Mouse (Mus musculus): ENCODE measurements around the gene Zbtb46. TPM values are rescaled to one million over a fixed set of nuclear protein-coding genes. Genes with fewer than 3 reads are reported as not detected.

Gene Zbtb46
- polyA plus RNA-seq, 1 experiment: 1.6 TPM

DNA sequence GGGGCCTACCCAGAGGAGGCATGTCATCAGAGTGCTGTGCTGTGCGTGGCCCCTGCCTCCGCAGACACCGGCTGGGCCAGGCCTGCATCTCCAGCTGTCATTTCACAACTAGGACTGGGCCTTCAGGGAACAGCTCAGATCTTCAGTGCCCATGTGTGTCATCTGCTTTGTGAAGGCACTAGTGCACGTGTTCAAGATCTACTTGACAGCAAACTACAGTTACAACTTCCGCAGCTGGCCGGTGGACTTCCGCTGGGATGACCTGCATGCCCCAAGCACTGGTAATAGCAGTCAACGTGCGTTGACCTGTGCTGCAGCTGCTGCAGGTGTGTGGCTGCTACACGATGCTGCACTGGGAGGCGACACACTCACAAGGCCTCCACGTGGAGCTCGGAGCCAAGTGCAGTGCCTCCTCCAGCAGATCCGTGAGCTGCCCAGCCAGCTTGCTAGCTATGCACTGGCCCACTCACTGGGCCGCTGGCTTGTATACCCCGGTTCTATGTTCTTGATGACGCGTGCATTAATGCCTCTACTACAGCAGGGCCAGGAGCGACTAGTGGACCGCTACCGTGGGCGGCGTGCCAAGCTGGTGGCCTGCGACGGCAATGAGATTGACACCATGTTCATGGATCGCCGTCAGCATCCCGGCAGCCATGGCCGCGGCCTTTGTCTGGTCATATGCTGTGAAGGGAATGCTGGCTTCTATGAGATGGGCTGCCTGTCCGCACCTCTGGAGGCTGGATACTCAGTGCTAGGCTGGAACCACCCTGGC, 34.1 kb upstream of the Zbtb46 start, which contains the start of gene Abhd16b:
Gene Abhd16b, plus strand, starts transcription at position 51 of the 772 bp plus-strand sequence.
- Histone ChIP-seq H3K4me3 (ENCODE audit: low read depth, low read length) (no peak within 1 kb of the TSS), H3K4me1 (ENCODE audit: control insufficient read depth, insufficient read depth, insufficient read length, low read length) (peaks cover 2% of the 10 kb centered on the region), H3K27me3 (ENCODE audit: control insufficient read depth, insufficient read depth, low read length) (no peaks in the 10 kb centered on the region), H3K36me3 (ENCODE audit: control insufficient read depth, insufficient read depth, low read length) (no peaks in the 10 kb centered on the region), H3K27ac (ENCODE audit: insufficient read depth, low read depth, low read length) (no peak within 1 kb of the TSS)
- TF ChIP-seq CTCF (IDR thresholded peaks at IDR 0.05; ENCODE audit: extremely low read depth, insufficient read length, insufficient replicate concordance, low read depth, low read length) (no peak), POLR2A (IDR thresholded peaks at IDR 0.05; ENCODE audit: low read depth, low read length) (no peak)
- WGBS: 88% methylated on average over 31 of the region's 31 CpGs

DNA sequence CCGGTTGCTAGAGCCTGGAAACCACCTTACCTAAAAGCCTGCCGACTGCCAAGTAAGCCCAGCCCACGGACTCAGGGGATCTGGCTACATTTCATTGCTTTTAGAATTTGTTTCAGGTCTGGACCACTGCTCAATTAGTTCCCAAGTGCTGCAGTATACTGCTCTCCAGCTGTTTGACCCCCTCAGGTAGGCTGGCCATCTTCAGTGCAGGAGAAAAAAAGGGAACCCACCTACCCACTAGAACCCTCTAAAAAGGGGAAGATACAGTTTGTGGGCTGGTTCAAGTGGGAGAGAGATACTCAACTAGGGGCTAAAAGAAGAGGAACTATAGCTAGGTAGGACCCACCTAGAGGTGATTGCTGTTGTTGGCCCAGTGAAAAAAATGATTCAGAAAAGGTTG, 33.0 kb upstream of the Zbtb46 start:
- H3K27me3 ChIP-seq (ENCODE audit: control insufficient read depth, insufficient read depth, low read length): no peaks in the 10 kb centered on the region
- WGBS: 31% methylated on average over 3 of the region's 3 CpGs
- TF ChIP-seq CTCF (IDR thresholded peaks at IDR 0.05; ENCODE audit: extremely low read depth, insufficient read length, insufficient replicate concordance, low read depth, low read length) (no peak), POLR2A (IDR thresholded peaks at IDR 0.05; ENCODE audit: low read depth, low read length) (no peak)
- H3K4me1 ChIP-seq (ENCODE audit: control insufficient read depth, insufficient read depth, insufficient read length, low read length): peaks cover 2% of the 10 kb centered on the region
- H3K36me3 ChIP-seq (ENCODE audit: control insufficient read depth, insufficient read depth, low read length): no peaks in the 10 kb centered on the region
- H3K27ac ChIP-seq (ENCODE audit: insufficient read depth, low read depth, low read length): no peak overlapping the region
- no peak overlapping the region for H3K4me3 ChIP-seq (ENCODE audit: low read depth, low read length)

DNA sequence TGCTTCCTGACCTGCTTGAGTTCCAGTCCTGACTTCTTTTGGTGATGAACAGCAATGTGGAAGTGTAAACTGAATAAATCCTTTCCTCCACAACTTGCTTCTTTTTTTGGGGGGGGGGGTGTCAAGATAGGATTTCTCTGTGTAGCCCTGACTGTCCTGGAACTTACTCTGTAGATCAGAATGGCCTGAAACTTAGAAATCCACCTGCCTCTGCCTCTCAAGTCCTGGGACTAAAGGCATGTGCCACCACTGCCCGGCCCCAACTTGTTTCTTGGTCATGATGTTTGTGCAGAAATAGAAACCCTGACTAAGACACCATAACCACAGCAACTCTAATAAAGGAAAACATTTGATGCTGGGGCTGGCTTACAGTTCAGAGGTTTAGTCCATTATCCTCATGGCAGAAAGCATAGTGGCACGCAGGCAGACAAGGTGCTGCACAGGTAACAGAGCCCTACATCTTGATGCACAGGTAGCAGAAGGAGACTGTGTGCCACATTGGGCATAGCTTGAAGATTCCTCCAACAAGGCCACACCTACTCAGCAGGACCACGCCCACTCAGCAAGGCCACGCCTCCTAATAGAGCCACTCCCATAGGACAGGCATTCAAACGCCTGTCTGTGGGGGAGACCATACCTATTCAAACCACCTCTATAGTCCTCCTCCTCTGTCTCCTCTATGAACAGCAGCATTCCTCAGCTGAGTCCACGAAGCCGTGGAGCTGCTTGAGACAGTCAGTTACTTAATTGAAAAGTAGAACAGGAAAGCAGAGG, 32.4 kb upstream of the Zbtb46 start:
- Histone ChIP-seq H3K36me3 (ENCODE audit: control insufficient read depth, insufficient read depth, low read length) (no peaks in the 10 kb centered on the region), H3K4me3 (ENCODE audit: low read depth, low read length) (no peak overlapping the region), H3K27ac (ENCODE audit: insufficient read depth, low read depth, low read length) (no peak overlapping the region), H3K4me1 (ENCODE audit: control insufficient read depth, insufficient read depth, insufficient read length, low read length) (peaks cover 6% of the 10 kb centered on the region), H3K27me3 (ENCODE audit: control insufficient read depth, insufficient read depth, low read length) (no peaks in the 10 kb centered on the region)
- 29% methylated on average over 7 of the region's 7 CpGs for WGBS
- TF ChIP-seq POLR2A (IDR thresholded peaks at IDR 0.05; ENCODE audit: low read depth, low read length) (no peak), CTCF (IDR thresholded peaks at IDR 0.05; ENCODE audit: extremely low read depth, insufficient read length, insufficient replicate concordance, low read depth, low read length) (no peak)

DNA sequence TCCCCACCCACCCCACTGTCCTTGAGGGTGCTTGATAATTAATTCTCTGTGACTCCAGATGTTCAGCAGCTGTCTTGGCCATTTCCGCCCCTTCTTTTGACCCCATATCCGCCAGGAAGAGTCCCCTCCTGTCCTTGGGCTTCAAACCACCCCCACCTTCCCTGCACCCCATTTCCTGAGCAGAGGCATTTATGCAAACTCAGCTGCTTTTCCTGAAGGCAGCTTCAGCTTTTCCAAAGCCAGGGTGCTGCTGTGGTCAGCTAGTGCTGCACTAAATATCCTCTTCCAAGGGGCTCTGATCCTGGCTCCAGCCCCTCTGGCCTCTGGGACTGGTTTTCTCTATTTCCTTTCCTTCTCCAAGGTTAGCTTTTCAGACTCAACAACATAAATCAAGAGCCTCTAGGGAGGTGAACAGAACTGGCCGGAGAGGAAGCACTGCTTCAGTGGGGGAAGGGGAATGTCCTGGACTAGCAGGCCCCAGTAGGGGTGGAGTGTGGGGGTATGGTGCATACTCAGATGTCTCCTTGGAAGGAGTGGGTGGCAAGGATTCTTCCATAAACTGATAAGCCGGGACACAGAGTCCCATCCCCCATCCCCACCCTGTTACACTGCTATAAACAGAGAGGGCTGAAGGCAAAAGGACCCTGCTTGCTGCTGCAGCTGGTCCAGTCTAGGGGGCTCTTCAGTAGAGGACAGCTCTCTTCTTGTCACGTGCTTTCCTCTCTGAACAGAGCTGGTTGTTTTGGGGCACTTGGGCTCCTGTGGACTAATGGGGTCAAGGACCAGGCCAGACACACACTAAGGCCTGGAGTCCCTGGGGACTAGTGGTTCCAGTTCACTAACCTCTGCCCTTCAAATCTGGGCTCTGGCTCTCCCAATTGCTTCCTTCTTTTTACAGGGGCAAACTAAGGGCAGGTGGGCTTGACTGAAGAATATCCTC, 28.4 kb upstream of the Zbtb46 start:
- H3K27me3 ChIP-seq (ENCODE audit: control insufficient read depth, insufficient read depth, low read length): no peaks in the 10 kb centered on the region
- TF ChIP-seq CTCF (IDR thresholded peaks at IDR 0.05; ENCODE audit: extremely low read depth, insufficient read length, insufficient replicate concordance, low read depth, low read length) (no peak), POLR2A (IDR thresholded peaks at IDR 0.05; ENCODE audit: low read depth, low read length) (no peak)
- WGBS: 50% methylated on average over 5 of the region's 5 CpGs
- no peaks in the 10 kb centered on the region for H3K36me3 ChIP-seq (ENCODE audit: control insufficient read depth, insufficient read depth, low read length)
- H3K27ac ChIP-seq (ENCODE audit: insufficient read depth, low read depth, low read length): peak overlapping the region; percentile 23
- H3K4me3 ChIP-seq (ENCODE audit: low read depth, low read length): no peak overlapping the region
- H3K4me1 ChIP-seq (ENCODE audit: control insufficient read depth, insufficient read depth, insufficient read length, low read length): peaks cover 20% of the 10 kb centered on the region

DNA sequence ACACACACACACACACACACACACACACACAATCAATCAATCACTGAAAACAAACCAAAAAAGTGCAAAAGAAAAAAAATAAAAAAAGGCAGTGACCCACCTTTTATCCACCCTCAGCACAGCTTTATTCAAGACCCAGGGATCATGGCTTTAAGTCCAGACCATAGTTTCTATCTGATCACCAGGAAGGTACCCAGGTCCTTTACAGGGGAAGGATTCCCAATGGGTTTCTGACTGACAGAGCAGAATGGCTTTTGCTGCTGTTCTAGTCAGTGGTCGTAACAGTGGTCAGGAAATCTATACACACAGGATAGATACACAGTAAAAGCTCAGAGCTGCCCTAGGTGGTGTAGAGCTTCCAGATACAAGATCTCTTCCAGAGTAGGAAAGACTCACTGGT, 26.5 kb upstream of the Zbtb46 start:
- Histone ChIP-seq H3K4me3 (ENCODE audit: low read depth, low read length) (no peak overlapping the region), H3K36me3 (ENCODE audit: control insufficient read depth, insufficient read depth, low read length) (no peaks in the 10 kb centered on the region), H3K4me1 (ENCODE audit: control insufficient read depth, insufficient read depth, insufficient read length, low read length) (peaks cover 21% of the 10 kb centered on the region), H3K27ac (ENCODE audit: insufficient read depth, low read depth, low read length) (no peak overlapping the region), H3K27me3 (ENCODE audit: control insufficient read depth, insufficient read depth, low read length) (no peaks in the 10 kb centered on the region)
- TF ChIP-seq POLR2A (IDR thresholded peaks at IDR 0.05; ENCODE audit: low read depth, low read length) (no peak), CTCF (IDR thresholded peaks at IDR 0.05; ENCODE audit: extremely low read depth, insufficient read length, insufficient replicate concordance, low read depth, low read length) (no peak)
- 81% methylated on average over 1 of the region's 1 CpGs for WGBS

DNA sequence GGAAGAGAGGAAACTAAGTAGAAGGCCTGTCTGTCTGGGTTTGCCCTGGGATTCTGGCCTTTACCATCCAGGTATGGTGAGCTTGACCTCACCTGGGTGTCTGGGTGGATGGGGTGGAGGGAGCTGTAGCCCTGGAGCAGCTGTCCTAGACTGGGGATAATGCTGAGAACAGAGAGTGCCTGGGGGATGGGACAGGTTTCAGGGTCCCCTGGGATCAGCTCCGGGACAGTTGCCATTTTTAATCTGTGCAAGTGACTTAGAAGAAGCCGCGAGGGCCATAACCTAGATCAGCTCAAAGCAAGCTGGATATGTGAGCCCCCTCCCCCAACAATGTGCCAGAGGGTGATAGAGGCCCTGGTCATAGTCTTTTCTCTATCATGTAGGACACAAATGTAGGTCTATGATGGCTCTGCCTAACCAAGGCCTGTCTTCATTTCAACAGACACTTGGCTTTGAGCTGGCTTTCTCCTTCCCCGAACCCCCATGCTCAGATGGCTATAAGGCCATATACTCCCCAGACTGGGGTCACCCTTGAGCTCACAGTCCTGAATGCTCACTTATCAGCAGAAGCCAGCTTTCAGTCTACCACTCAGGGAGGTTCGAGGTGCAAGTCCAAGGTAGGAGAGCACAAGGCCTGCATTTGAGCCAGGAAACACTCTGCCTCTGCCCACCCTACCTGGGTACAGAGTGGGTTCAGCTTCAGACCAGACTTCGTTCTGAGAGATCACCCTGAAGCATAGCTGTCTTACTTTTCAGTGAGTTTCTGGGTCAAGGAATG, 25.4 kb upstream of the Zbtb46 start:
- WGBS: 81% methylated on average over 6 of the region's 6 CpGs
- no peak overlapping the region for H3K27ac ChIP-seq (ENCODE audit: insufficient read depth, low read depth, low read length)
- no peaks in the 10 kb centered on the region for H3K27me3 ChIP-seq (ENCODE audit: control insufficient read depth, insufficient read depth, low read length)
- peaks cover 21% of the 10 kb centered on the region for H3K4me1 ChIP-seq (ENCODE audit: control insufficient read depth, insufficient read depth, insufficient read length, low read length)
- no peak for TF ChIP-seq CTCF (IDR thresholded peaks at IDR 0.05; ENCODE audit: extremely low read depth, insufficient read length, insufficient replicate concordance, low read depth, low read length)
- TF ChIP-seq POLR2A (IDR thresholded peaks at IDR 0.05; ENCODE audit: low read depth, low read length): no peak
- no peaks in the 10 kb centered on the region for H3K36me3 ChIP-seq (ENCODE audit: control insufficient read depth, insufficient read depth, low read length)
- no peak overlapping the region for H3K4me3 ChIP-seq (ENCODE audit: low read depth, low read length)
